Mouse (Mus musculus) granulocyte monocyte progenitor cell, adult 5-6 weeks (primary cell): ENCODE measurements at regions not wholly inside any gene's neighbourhood (a gene's known extent, or its start where the extent isn't known, plus 50 kb on each side); places are given as distances from the start of the nearest gene placed in this dataset.

Experiments used
- ATAC-seq: replicated peaks from 2 replicates; pipeline ENCODE4 v1.8.0; 2016; ENCODE audit warnings: mild to moderate bottlenecking, moderate TSS enrichment, inconsistent platforms; ENCODE audit not compliant: poor library complexity, severe bottlenecking

DNA sequence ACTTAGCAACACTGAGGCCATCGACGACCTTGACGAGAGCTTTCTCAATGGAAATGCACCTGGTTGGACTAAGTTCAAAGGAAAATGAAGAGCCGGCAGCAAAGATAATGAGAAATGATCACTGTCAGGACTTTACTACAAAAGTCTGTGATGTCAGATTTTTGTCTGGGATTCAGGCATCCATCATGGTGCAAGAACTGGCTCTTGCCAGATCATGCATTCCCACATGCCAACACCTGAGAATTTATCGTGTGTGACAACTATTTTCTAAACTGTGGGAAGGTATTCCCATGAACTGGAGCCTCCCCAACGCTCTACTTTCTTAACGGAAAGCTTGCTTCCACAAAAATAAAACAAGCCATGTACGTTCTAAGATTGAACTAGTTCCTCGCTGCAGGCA, 58.1 kb downstream of the Irx6 start:
- no peak for ATAC-seq

DNA sequence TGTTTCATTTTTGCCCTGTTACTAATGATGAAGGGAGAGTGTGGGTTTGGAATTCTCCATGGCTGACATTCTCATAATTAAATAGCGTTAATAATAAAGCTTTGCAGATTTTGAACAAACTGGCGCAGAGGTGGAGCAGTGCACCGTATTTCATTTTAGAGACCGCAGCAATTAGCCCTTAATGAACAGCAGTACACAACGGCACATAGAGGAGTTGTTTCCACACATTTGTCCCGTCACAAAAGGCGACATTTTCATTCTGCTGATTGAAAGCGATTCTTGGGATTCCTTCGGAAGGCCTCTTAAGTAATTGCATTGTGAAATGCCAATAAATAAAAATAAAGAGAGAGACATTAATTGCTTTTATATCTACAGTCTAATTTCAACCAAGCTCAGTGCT, 61.6 kb downstream of the Irx6 start:
- no peak for ATAC-seq

DNA sequence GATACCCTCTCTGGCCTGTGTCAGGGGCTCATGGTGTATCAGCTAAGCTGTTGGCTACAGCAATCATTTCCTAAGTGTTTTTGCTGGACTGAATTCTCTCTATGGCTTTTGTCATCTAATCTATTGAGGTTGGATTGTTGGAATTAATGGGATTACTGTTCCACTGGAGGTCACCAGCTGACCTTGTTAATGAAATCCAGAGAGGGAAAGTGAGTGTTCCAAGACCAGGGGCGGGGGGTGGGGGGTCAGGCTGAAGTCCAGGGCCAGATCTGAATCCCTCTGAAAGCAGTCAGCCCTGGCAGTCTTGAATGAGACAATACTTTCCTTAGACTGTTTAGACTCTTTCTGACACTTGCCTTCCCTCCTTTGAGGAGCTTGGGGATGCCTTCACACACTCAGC, 64.0 kb downstream of the Irx6 start:
- no peak for ATAC-seq

DNA sequence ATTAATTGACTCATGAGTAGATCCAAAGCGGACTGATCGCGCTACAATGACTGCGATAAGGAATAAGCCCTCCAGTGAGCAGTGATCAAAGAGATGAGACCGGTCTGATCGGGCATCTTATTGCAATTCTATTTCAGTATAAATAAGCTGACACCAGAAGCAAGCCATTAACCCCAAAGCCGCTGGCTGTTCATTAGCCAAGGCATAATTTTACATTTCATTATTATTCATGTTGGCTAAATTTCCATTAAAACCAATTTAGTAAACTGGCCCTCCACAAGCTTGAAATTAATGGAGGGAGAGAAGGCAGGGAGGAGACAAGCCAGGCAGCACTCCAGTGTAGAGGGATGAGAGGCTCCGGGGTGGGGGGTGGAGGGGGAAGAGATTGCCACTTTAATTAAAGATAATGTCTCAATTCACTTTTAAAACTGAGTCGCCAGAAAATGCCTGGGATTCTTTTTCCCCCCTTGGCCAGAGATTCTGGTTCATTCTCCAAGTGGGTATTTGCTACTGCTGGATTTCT, 66.3 kb downstream of the Irx6 start:
- ATAC-seq, result no peak

DNA sequence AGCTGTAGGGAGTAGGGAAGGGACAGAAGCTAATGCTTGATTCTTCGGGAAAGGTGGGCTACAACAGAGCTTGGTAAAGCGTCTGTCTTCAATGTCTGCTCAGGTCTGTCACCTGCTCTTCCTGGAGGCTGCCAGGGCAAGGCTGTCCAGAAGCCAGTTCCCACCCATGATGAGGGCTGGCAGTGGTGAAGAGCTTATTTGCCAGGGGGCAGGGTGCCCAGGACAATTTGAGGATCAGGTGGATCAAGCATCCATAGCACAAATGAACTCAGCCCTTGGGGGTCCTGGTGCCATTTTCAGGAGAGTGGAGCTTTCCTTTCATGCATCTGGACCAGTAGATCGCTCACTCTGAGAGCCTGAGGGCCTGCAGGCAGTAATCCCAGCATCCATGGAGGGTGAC, 67.7 kb downstream of the Irx6 start:
- ATAC-seq, result no peak

DNA sequence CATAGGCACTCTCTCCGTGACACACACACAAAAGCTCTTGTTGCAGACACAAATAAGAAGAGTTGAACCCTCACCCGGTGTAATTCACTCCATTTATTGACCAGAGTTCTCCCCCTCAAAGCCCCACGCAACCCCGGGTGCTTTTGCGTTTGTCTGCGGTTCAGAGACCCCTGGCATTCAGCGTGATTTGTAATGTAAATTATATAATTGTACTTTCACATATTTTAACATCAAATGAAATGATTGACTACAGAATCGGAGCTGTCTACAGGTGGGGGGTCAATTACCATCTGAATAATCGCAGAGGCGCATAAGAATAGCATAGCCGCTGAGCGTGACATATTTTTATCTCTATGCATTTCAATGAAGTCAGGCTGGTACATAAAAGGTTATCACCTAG, 69.0 kb downstream of the Irx6 start:
- ATAC-seq, result no peak

DNA sequence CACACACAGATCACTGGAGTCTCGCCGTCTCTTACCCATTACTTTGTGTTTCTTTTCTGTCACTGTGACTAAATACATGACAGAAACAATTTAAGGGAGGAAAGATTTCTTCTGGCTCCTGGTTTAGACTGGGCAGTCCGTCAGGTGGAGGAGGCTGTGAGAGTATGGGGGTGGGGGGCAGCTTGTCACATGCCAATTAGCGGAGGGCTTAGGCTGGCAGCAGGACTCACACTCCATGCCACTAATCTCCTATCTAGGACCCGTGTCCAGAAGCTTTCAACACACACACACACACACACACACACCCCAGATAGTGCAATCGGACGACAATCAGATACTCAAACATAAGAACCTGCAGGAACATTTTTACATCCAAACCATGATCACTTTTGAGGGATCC, 73.0 kb downstream of the Irx6 start:
- ATAC-seq, result no peak

DNA sequence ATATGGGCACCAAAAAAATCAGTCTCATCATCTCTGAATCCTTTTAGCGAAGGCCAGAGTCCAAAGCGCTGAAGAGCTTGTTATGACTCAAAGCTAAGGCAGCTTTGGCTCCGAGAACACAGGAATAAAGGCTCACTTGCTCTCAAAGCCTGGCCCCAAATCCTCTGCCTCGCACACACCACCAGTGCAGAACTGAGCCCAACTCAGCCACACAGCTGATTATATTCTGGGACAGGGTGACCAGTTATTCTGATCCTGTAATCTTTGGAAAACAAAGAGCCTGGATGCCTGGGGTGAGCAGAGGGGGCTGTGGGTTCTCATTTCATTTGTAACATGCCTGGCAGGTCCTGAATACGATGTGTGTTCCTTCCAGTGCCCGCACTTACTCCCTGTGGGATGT, 73.9 kb downstream of the Irx6 start:
- no peak for ATAC-seq

DNA sequence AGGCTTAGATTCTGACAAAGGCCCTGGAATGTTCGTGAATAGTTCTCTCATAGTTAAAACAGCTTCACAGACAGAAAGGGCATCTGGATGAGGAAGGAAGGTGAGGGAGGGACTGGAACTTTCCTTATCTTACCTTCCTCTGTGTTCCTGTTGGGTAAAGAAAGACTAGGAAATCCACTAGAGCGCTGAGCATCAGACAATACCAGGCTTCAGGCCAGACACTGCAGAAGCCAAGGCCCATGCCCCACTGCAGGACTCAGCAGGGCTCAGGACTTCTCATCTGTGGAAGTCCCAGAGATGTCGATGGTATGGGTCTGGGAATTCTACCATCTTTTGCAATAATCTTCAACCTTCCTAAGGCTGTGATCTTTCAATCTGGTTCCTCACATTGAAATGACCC, 67.2 kb upstream of the Mmp2 start:
- no peak for ATAC-seq

DNA sequence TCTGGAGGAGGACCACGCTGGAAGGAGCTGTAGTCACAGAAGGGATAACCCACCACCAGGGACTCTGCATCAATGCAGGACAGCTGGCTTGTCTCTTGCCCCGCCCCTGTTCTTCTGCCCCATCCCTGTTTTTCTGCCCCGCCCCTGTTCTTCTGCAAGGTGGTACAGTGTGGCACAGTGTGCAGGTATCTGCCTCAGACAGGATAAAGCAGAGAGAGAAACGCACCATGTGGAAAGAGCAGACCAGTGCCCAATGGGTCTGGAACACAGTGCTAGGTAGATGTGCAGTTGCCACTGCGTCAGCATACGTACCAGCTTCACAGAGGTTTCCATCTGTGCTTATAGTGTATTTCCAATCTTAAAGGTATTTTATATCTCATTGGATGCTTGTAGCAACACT, 66.2 kb upstream of the Mmp2 start:
- ATAC-seq, result no peak

DNA sequence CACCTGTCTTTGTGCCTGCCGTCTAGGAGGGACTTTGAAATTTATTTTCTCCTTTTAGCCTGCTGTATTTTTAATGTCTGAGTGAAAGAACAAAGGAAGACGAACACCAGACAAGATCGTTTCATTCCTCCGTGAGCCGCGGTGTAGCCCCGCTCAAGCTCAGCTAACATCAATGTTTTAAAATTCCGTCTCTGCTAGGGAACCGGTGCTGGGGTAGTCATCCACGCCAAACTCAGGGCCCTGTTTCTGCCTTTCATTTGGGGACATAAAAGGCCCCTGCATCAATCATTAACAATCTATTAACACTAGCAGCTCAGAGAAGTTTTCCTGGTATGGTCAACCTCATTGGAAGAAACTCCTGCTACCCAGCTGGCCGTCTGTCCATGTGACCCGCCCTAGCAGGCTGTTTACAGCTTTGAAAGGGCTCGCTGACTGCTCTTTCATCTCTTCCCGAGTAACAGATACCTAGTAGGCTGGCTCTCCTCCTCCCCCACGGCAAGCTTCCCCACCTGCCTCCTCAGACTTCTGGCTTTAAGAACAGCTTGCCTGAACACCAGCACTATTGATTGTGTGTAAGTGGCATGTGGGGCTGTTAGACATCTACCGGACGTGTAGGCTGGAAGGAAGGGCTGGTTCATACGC, 65.0 kb upstream of the Mmp2 start:
- no peak for ATAC-seq

DNA sequence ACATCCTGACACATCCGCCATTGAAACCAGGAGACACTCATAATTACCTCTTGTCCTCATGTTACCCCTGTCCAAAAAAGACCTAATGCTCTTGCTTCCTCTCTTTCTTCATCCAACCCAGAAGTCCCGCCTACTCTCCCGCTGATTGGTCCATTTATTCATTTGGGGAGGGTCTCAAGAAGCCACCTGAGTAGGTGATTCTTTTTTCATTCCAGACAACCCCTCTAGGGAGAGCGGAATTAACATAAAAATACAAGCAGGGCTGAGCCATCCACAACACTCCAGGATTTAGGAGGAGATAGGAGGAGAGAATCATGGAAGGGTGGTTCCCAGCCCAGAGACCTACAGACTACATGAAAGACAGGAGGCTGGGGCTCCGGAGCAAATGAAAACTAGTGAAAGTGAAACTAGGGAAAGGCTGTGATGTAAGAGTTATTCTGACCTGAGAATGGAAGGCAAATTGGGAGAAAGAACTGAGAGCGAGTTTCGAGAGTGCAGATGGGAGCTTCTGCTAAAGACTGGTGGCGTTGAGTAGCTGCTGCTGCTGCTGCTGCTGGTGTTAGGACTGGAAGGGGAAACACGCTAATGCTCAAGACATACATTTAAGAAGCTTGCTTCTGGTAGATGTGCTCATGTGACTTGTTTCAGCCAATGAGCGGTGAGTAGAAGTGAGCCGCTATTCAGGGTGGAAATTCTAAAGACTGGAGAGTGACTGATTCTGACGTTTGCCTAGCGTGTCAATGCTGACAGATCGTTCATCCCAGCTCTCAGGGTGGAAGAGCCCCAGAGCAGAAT, 55.0 kb upstream of the Mmp2 start:
- ATAC-seq, result peak; percentile 57

DNA sequence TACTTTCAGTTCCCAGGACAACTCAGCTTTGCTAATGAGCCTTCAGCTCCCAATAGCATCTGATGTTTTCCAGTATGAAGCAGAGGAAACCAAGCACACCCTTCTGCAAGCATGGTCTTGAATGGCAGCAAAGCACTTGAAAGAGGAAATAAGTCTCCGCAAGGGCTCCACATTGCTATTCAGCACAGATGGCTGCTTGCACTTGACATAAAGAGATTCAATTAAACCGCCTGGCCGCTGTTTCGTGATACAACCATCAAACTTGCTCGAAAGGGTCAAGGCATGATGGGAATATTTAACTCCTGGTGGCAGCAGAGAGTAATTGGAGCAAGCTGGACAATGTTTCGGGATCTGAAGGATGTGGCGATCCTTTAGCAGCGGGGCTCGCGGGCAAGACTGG, 54.3 kb upstream of the Mmp2 start:
- 0 out of 2 replicates have a peak, but pooled peaks have one; percentile 6 for ATAC-seq

DNA sequence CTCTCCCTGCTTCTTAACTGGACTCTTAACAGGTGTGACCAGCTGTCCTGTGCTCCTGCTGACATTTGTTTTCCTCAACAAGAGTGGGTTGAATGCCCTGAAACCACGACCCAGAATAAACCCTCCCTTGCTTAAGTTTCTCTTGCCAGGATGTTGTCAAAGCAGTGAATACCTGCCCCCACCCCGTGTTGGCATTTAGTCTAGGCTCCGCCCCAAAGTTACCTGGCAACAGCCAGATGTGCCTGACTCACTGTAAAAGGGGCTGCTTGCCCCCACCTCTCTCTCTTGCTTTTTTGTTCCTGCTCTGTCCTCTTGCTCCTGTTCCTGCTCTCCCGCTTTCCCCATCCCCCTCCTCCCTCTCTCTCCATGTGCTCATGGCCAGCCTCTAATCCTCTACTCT, 51.9 kb upstream of the Mmp2 start:
- ATAC-seq, result no peak

DNA sequence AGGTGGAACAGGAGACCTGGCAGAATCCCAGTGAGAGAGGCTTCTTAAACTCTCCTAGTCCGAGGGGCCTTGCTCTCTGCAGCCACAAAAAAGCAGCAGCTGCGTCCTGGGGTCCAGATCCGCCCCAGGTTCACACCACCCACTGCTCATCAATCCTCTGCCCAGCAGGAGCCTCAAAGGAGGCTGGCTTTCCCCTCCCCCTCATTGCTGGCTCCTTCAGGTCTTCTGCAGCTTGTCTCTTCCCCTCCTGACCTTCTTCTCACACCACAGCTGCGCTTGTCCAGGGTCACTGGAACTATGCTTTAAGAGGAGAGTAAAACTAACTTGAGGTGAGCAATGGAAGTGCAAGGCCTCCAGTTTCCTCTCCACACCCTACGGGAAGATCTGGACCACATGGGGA, 50.0 kb upstream of the Mmp2 start:
- ATAC-seq, result no peak
